Mouse (Mus musculus): ENCODE measurements at regions not wholly inside any gene's neighbourhood (a gene's known extent, or its start where the extent isn't known, plus 50 kb on each side); places are given as distances from the start of the nearest gene placed in this dataset.
A peak's percentile ranks its signal among the peaks of the same experiment; 100 is the strongest.

DNA sequence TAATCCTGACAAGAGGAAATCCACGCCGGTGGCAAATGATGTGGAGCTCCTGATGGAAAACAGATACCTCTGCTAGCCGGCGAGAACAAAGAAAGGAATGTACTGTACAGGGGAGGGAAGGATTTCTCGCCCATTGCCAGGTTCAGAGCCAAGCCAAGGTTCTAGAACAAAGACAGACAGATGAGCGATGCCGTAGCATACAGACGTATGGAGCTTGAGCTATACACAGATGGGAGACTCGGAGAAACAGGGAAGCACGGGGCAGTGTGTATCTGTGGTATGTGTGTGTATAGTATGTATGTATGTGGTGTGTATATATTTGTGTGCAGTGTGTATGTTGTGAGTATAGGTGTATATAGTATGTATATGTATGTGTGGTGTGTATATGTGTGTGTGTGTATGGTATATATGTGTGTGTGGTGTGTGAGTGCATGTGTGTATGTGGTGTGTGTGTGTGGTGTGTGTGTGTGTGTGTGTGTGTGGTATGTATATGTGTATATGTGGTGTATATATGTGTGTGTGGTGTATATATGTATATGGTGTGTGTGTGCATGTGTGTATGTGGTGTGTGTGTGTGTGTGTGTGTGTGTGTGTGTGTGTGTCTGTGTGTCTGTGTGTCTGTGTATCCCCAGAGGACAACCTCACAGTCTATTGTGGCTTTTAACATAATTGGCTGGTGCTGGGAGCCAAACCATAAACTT is 140.6 kb downstream of the Cand1 start:
- Histone ChIP-seq H3K9me3 (ENCODE audit: control insufficient read depth, insufficient read depth, low read depth, low read length) (no peaks in the 10 kb centered on the region), H3K36me3 (ENCODE audit: control insufficient read depth, insufficient read depth, low read length, poor library complexity, severe bottlenecking) (no peaks in the 10 kb centered on the region), H3K4me1 (ENCODE audit: control insufficient read depth in 2 of 2, insufficient read depth in 2 of 2, low read length in 2 of 2, poor library complexity in 1 of 2) (peaks cover 0 to 2% of the 10 kb centered on the region in 2 experiments; a peak in 1 of 4 replicates), H3K9ac (ENCODE audit: insufficient read depth, low read depth, low read length, poor library complexity, severe bottlenecking) (no peak overlapping the region), H3K27ac (ENCODE audit: insufficient read depth, low read depth, low read length, poor library complexity, severe bottlenecking) (no peak overlapping the region), H3K4me3 (ENCODE audit: insufficient read depth in 1 of 2, low read depth in 1 of 2, low read length in 2 of 2, poor library complexity in 1 of 2, severe bottlenecking in 1 of 2) (no peak overlapping the region)
- in situ Hi-C loops (cut with MboI; ENCODE audit: low sequenced_read_pairs in 2 of 2, unreplicated experiment in 2 of 2) = no loop called here
- TF ChIP-seq CHD2 (IDR thresholded peaks at IDR 0.05; ENCODE audit: low read depth, low read length) (no peak), ZNF384 (IDR thresholded peaks at IDR 0.05; ENCODE audit: low read depth, low read length) (no peak), MAFK (IDR thresholded peaks at IDR 0.05; ENCODE audit: insufficient read depth, low read depth, low read length) (no peak), ZC3H11A (IDR thresholded peaks at IDR 0.05; ENCODE audit: borderline replicate concordance, low read depth, low read length) (no peak), HCFC1 (IDR thresholded peaks at IDR 0.05; ENCODE audit: borderline replicate concordance, insufficient read depth, low read length) (no peak)
- no peak for DNase-seq (ENCODE audit: low read depth, low spot score)

DNA sequence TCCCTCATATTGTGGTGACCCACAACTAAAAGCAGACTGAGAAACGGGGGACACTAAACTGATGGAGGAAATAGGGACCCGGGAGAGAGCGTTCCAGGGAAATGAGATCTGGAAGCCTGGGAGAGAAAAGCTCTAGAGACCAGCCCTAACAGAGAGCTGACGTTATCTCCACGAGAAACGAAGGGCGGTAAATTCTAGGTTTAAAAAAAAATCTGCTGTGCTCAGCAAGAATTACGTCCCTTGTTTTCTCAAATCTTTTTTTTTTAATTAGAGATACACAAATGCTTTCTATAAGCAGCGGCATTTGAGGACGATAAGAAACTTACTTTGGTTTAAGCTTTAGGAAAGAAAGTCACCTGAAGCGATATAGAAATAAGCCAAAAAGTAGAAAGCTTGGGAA is 145.7 kb downstream of the Cand1 start:
- H3K4me1 ChIP-seq (ENCODE audit: control insufficient read depth in 2 of 2, insufficient read depth in 2 of 2, low read length in 2 of 2, poor library complexity in 1 of 2) = no peaks in the 10 kb centered on the region; a peak in 1 of 4 replicates
- H3K36me3 ChIP-seq (ENCODE audit: control insufficient read depth, insufficient read depth, low read length, poor library complexity, severe bottlenecking) = no peaks in the 10 kb centered on the region
- H3K27ac ChIP-seq (ENCODE audit: insufficient read depth, low read depth, low read length, poor library complexity, severe bottlenecking) = no peak overlapping the region
- H3K4me3 ChIP-seq (ENCODE audit: insufficient read depth in 1 of 2, low read depth in 1 of 2, low read length in 2 of 2, poor library complexity in 1 of 2, severe bottlenecking in 1 of 2) = no peak overlapping the region
- no peak for DNase-seq (ENCODE audit: low read depth, low spot score)
- H3K9me3 ChIP-seq (ENCODE audit: control insufficient read depth, insufficient read depth, low read depth, low read length) = no peaks in the 10 kb centered on the region
- in situ Hi-C loops (cut with MboI; ENCODE audit: low sequenced_read_pairs in 2 of 2, unreplicated experiment in 2 of 2) = no loop called here
- TF ChIP-seq CHD2 (IDR thresholded peaks at IDR 0.05; ENCODE audit: low read depth, low read length) (no peak), MAFK (IDR thresholded peaks at IDR 0.05; ENCODE audit: insufficient read depth, low read depth, low read length) (peak; percentile 72; the same call in 1 of the 2 replicates)
- no peak overlapping the region for H3K9ac ChIP-seq (ENCODE audit: insufficient read depth, low read depth, low read length, poor library complexity, severe bottlenecking)

DNA sequence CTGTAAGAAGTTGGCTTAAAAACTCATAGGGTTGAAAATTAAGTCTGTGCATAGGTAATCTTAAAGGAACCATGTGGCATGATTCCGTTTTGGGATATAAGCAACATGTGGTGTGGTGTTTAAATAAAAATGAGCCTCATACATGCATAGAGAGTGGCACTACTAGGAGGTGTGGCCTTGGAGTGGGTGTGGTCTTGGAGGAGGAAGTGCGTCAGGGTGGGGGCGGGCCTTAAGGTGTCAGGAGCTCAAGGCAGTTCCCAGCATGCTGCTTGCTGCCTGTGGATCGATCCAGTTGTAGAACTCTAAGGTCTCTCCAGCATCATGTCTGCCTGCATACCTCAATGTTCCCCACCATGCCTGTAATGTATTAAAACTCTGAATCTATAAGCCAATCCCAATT is 152.0 kb downstream of the Cand1 start:
- Histone ChIP-seq H3K36me3 (ENCODE audit: control insufficient read depth, insufficient read depth, low read length, poor library complexity, severe bottlenecking) (no peaks in the 10 kb centered on the region), H3K4me3 (ENCODE audit: insufficient read depth in 1 of 2, low read depth in 1 of 2, low read length in 2 of 2, poor library complexity in 1 of 2, severe bottlenecking in 1 of 2) (no peak overlapping the region), H3K9me3 (ENCODE audit: control insufficient read depth, insufficient read depth, low read depth, low read length) (no peaks in the 10 kb centered on the region), H3K9ac (ENCODE audit: insufficient read depth, low read depth, low read length, poor library complexity, severe bottlenecking) (no peak overlapping the region), H3K4me1 (ENCODE audit: control insufficient read depth in 2 of 2, insufficient read depth in 2 of 2, low read length in 2 of 2, poor library complexity in 1 of 2) (no peaks in the 10 kb centered on the region), H3K27ac (ENCODE audit: insufficient read depth, low read depth, low read length, poor library complexity, severe bottlenecking) (no peak overlapping the region)
- in situ Hi-C loops (cut with MboI; ENCODE audit: low sequenced_read_pairs in 2 of 2, unreplicated experiment in 2 of 2) = no loop called here
- no peak for DNase-seq (ENCODE audit: low read depth, low spot score)
- TF ChIP-seq ZNF384 (IDR thresholded peaks at IDR 0.05; ENCODE audit: low read depth, low read length) = no peak
- no peak for TF ChIP-seq CHD2 (IDR thresholded peaks at IDR 0.05; ENCODE audit: low read depth, low read length)
- TF ChIP-seq HCFC1 (IDR thresholded peaks at IDR 0.05; ENCODE audit: borderline replicate concordance, insufficient read depth, low read length) = no peak
- TF ChIP-seq MAFK (IDR thresholded peaks at IDR 0.05; ENCODE audit: insufficient read depth, low read depth, low read length) = no peak
- no peak for TF ChIP-seq ZC3H11A (IDR thresholded peaks at IDR 0.05; ENCODE audit: borderline replicate concordance, low read depth, low read length)

DNA sequence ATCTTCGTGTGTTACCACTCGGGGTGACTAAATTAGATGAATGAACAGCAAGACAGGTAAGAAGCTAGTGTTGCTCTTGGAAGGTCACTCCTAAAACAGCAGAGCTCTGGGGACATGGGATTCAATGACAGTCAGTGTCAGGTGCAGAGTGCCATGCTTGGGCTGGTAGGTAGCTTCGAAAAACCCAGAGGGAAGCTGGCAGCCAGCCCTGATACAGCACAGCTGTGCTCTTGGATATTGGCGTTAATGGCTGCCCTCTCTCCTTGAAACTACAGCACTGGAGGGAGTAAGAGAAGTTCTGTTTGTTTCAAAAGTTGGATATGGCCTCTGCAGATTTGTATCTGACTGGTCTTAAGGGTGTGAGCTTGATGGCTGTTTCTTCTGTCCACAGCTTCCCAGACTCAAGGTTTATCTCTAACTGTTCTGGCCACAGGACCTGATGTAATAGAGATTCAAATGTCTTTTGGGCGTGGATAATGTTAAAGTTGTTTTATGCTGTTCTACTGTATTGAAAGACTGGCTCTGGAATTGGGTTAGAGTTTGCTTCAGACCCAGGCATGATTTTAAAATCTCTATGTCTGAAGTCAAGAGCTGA is 152.7 kb downstream of the Cand1 start:
- Histone ChIP-seq H3K9me3 (ENCODE audit: control insufficient read depth, insufficient read depth, low read depth, low read length) (no peaks in the 10 kb centered on the region), H3K36me3 (ENCODE audit: control insufficient read depth, insufficient read depth, low read length, poor library complexity, severe bottlenecking) (no peaks in the 10 kb centered on the region), H3K27ac (ENCODE audit: insufficient read depth, low read depth, low read length, poor library complexity, severe bottlenecking) (no peak overlapping the region), H3K4me3 (ENCODE audit: insufficient read depth in 1 of 2, low read depth in 1 of 2, low read length in 2 of 2, poor library complexity in 1 of 2, severe bottlenecking in 1 of 2) (no peak overlapping the region), H3K4me1 (ENCODE audit: control insufficient read depth in 2 of 2, insufficient read depth in 2 of 2, low read length in 2 of 2, poor library complexity in 1 of 2) (no peaks in the 10 kb centered on the region), H3K9ac (ENCODE audit: insufficient read depth, low read depth, low read length, poor library complexity, severe bottlenecking) (no peak overlapping the region)
- in situ Hi-C loops (cut with MboI; ENCODE audit: low sequenced_read_pairs in 2 of 2, unreplicated experiment in 2 of 2) = no loop called here
- DNase-seq (ENCODE audit: low read depth, low spot score) = no peak
- TF ChIP-seq MAFK (IDR thresholded peaks at IDR 0.05; ENCODE audit: insufficient read depth, low read depth, low read length) = no peak
- TF ChIP-seq CHD2 (IDR thresholded peaks at IDR 0.05; ENCODE audit: low read depth, low read length) = no peak
- no peak for TF ChIP-seq ZC3H11A (IDR thresholded peaks at IDR 0.05; ENCODE audit: borderline replicate concordance, low read depth, low read length)
- TF ChIP-seq HCFC1 (IDR thresholded peaks at IDR 0.05; ENCODE audit: borderline replicate concordance, insufficient read depth, low read length) = no peak
- no peak for TF ChIP-seq ZNF384 (IDR thresholded peaks at IDR 0.05; ENCODE audit: low read depth, low read length)

Measured in ES-E14 (cell line).